Mouse (Mus musculus) heart, adult 2 months (tissue): ENCODE results near the gene Bola3.

Experiments used
- CTCF ChIP-seq: fragments of 200-600 bp; IDR thresholded peaks from 2 replicates; pipeline ENCODE4 v1.8.1; 2022; ENCODE audit warnings: antibody characterized with exemption, mild to moderate bottlenecking, moderate library complexity
- POLR2A ChIP-seq: fragments of 200-500 bp; IDR thresholded peaks from 2 replicates; pipeline ENCODE4 v1.6.1; 2011; ENCODE audit warnings: mild to moderate bottlenecking, low read depth, low read length, control low read depth; ENCODE audit not compliant: insufficient read depth

DNA sequence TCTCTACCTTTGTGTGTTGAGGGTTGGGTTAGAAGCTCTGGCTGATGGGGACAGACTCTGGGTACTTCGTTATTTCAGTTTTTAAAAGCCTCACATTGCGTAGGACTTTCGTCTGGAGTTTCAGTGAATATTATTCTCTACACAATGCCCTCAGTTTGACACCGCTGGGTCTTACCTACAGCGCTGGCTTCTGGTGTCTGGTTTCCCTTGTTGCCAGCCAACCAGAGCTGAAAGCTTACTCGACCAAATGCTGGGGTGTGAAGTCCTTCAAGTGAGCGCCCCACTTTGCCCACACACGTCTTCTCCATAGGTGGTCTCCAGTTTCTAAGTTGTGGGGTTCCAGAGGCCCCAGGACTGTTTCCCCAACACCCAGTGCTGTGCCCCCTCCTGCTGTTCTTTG is 48.8 kb downstream of the Bola3 start:
- TF ChIP-seq CTCF (no peak), POLR2A (no peak)
